Mouse (Mus musculus) stomach, postnatal 0 days (tissue): ENCODE data around the gene Limk1.

ENCODE experiments used
- CTCF ChIP-seq: IDR thresholded peaks from 2 replicates; pipeline ENCODE4 v1.5.1; 2016; ENCODE audit warnings: antibody characterized with exemption, low read depth, mild to moderate bottlenecking, moderate library complexity
- EP300 ChIP-seq: optimal IDR thresholded peaks from 2 replicates; pipeline ENCODE3; 2016; ENCODE audit warnings: antibody characterized with exemption

DNA sequence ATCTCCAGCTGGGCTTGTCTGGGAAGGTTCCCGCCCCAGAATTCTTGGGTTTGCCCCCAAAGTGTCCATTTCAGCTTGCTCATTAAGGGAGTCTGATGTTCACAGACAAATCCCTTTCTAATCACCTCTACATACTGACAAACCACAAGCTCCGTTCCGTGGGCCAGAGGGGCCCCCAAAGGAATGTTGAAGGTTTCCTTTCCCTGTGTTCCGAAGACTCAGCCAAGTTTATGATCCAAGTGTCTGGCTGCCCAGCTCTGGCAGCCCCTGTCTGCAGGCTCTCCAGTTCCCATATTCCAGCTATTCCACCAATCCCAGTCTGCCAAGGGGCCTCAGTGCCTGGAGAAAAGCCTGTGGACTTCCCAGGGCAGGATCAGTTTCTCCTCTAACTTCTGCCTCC lies 31.7 kb upstream of the Limk1 start:
- no peak for TF ChIP-seq CTCF
- no peak for TF ChIP-seq EP300
